Mouse (Mus musculus) gastrocnemius, adult 18-20 months (tissue): ENCODE results near the gene Zmym1. TPM values are rescaled to one million over a fixed set of nuclear protein-coding genes. Genes with fewer than 3 reads are reported as not detected.
"Not testable (repeated sequence)": the region's sequence is repeated elsewhere in the genome, so short reads cannot be mapped to it uniquely, and the experiment has no call there.

Experiments
- DNase-seq: peaks from one replicate; pipeline ENCODE4 v3.0.0; 2021; ENCODE audit warnings: low spot score
- long read RNA-seq, 2 experiments: library from polyadenylated mRNA; stranded (forward); transcript quantifications; one replicate each; pipeline ENCODE4 v2.0.0; 2021
- total RNA-seq, 2 experiments: library from RNA; stranded (reverse); gene quantifications; 2 replicates each; pipeline ENCODE4 v1.2.3; 2021

Gene Zmym1
- total RNA-seq = 1 to 10 TPM; 4.2 to 5.3 TPM
- long read RNA-seq, experiment 1, transcript Zmym1-203 (8 exons, 3,852 nt) = major isoform, 5 of 10 reads
- long read RNA-seq, experiment 1, partial matches to known transcripts = 0 of 10 reads
- long read RNA-seq, experiment 1, other reads (novel, unspliced or antisense) = 5 of 10 reads
- long read RNA-seq, experiment 2, partial matches to known transcripts = 0 of 6 reads
- long read RNA-seq, experiment 2, other reads (novel, unspliced or antisense) = 6 of 6 reads

- peak; percentile 90 for DNase-seq
Observed at GRCm38 (mm10) chr4:127060585-127061290, at the start of gene Zmym1. Zmym1 (minus strand) TSS chr4:127061152.

GRCm38 (mm10) chr4:127110570-127110969, 49.6 kb upstream of the Zmym1 start:
- no peak for DNase-seq

GRCm38 (mm10) chr4:127107566-127107965, 46.6 kb upstream of the Zmym1 start:
- no peak for DNase-seq

- not testable (repeated sequence) for DNase-seq
Observed at GRCm38 (mm10) chr4:127099552-127099951, 38.6 kb upstream of the Zmym1 start.

GRCm38 (mm10) chr4:127095090-127095489, 34.1 kb upstream of the Zmym1 start:
- DNase-seq = no peak

GRCm38 (mm10) chr4:127091188-127091587, 30.2 kb upstream of the Zmym1 start:
- no peak for DNase-seq

GRCm38 (mm10) chr4:127085761-127086160, 24.8 kb upstream of the Zmym1 start:
- DNase-seq = no peak

GRCm38 (mm10) chr4:127083131-127083530, 22.2 kb upstream of the Zmym1 start:
- no peak for DNase-seq

GRCm38 (mm10) chr4:127080806-127081205, 19.9 kb upstream of the Zmym1 start:
- no peak for DNase-seq

GRCm38 (mm10) chr4:127076875-127077548, 16.1 kb upstream of the Zmym1 start, which contains the start of gene Zmym6:
Zmym6 (plus strand) TSS chr4:127077383.
- DNase-seq = peak; percentile 92

- DNase-seq = no peak
Observed at GRCm38 (mm10) chr4:127074915-127075314, 14.0 kb upstream of the Zmym1 start.

- no peak for DNase-seq
Observed at GRCm38 (mm10) chr4:127064051-127064450, 3.1 kb upstream of the Zmym1 start.

- no peak for DNase-seq
Observed at GRCm38 (mm10) chr4:127054522-127055198, 6.3 kb downstream of the Zmym1 start.

- no peak for DNase-seq
Observed at GRCm38 (mm10) chr4:127053071-127053470, 7.9 kb downstream of the Zmym1 start.

- DNase-seq = no peak
Observed at GRCm38 (mm10) chr4:127051121-127051520, 9.8 kb downstream of the Zmym1 start.

GRCm38 (mm10) chr4:127043540-127043939, 17.4 kb downstream of the Zmym1 start:
- no peak for DNase-seq

- no peak for DNase-seq
Observed at GRCm38 (mm10) chr4:127039871-127040483, 21.0 kb downstream of the Zmym1 start.

GRCm38 (mm10) chr4:127038828-127039349, 22.1 kb downstream of the Zmym1 start:
- no peak for DNase-seq

GRCm38 (mm10) chr4:127037908-127038827, 22.8 kb downstream of the Zmym1 start:
- no peak for DNase-seq

- no peak for DNase-seq
Observed at GRCm38 (mm10) chr4:127037158-127037557, 23.8 kb downstream of the Zmym1 start.
